Mouse (Mus musculus) liver, embryonic 13.5 days (tissue): ENCODE results near the gene Cacna1c. TPM values are rescaled to one million over a fixed set of nuclear protein-coding genes. Genes with fewer than 3 reads are reported as not detected.
"Not testable (repeated sequence)": the region's sequence is repeated elsewhere in the genome, so short reads cannot be mapped to it uniquely, and the experiment has no call there.

Experiments
- ATAC-seq: fragments of 200-750 bp; cut with Nextera tagmentation; 2 replicates; pipeline ENCODE4 v1.8.0; 2017; ENCODE audit warnings: low read depth, mild to moderate bottlenecking, moderate number of reproducible peaks, moderate library complexity
- DNase-seq: peaks from one replicate; pipeline ENCODE4 v3.0.0; 2022
- H3K27ac ChIP-seq: fragments of 300-500 bp; sonication (generic); 2 replicates; pipeline ENCODE4 v1.5.1; 2015; ENCODE audit warnings: moderate library complexity, mild to moderate bottlenecking, inconsistent platforms
- H3K27me3 ChIP-seq: fragments of 300-500 bp; sonication (generic); 2 replicates; pipeline ENCODE4 v1.6.1; 2015; ENCODE audit warnings: mild to moderate bottlenecking, inconsistent platforms
- H3K36me3 ChIP-seq: fragments of 300-500 bp; sonication (generic); 2 replicates; pipeline ENCODE4 v1.6.1; 2015; ENCODE audit warnings: mild to moderate bottlenecking, inconsistent platforms
- H3K4me1 ChIP-seq: fragments of 300-500 bp; sonication (generic); replicated peaks from 2 replicates; pipeline ENCODE4 v1.6.1; 2015; ENCODE audit warnings: inconsistent platforms
- H3K4me2 ChIP-seq: fragments of 300-500 bp; sonication (generic); 2 replicates; pipeline ENCODE4 v1.6.1; 2015; ENCODE audit warnings: inconsistent platforms, mild to moderate bottlenecking, moderate library complexity
- H3K4me3 ChIP-seq: fragments of 300-500 bp; sonication (generic); replicated peaks from 2 replicates; pipeline ENCODE4 v1.5.1; 2015; ENCODE audit warnings: mild to moderate bottlenecking, inconsistent platforms
- H3K9ac ChIP-seq: fragments of 300-500 bp; sonication (generic); 2 replicates; pipeline ENCODE4 v1.6.1; 2015; ENCODE audit warnings: mild to moderate bottlenecking, inconsistent platforms
- H3K9me3 ChIP-seq: fragments of 300-500 bp; sonication (generic); replicated peaks from 2 replicates; pipeline ENCODE4 v1.6.1; 2016; ENCODE audit warnings: inconsistent platforms
- WGBS: fragments of 180-500 bp; shearing (Covaris S2); methylation state at CpG from one replicate; pipeline ENCODE4 v1.1.7; 2015; ENCODE audit not compliant: insufficient replicate concordance; 5-methylcytosine and 5-hydroxymethylcytosine counted together
- polyA plus RNA-seq: library from polyadenylated mRNA; unstranded; fragments of >200 nt; fragmentation: Nextera tagmentation; extraction: Ambion mirVana; gene quantifications from 2 replicates; pipeline ENCODE4 v1.2.1, GENCODE M21; 2015

Cacna1c gene
- polyA plus RNA-seq, 1 experiment from 2014 or later: 0.25 TPM

- Histone ChIP-seq H3K27ac (no peak overlapping the region), H3K9ac (no peak overlapping the region), H3K27me3 (no peaks in the 10 kb centered on the region), H3K9me3 (no peaks in the 10 kb centered on the region), H3K4me3 (no peak overlapping the region), H3K4me2 (no peak overlapping the region), H3K36me3 (no peaks in the 10 kb centered on the region), H3K4me1 (no peaks in the 10 kb centered on the region)
- ATAC-seq: no peak
- 74% methylated on average over 6 of the region's 6 CpGs for WGBS
- no peak for DNase-seq
Observed at GRCm38 (mm10) chr6:118608906-118609305, 587.3 kb downstream of the Cacna1c start.

GRCm38 (mm10) chr6:118605974-118606373 lies 590.2 kb downstream of the Cacna1c start:
- WGBS: 46% methylated on average over 7 of the region's 7 CpGs

GRCm38 (mm10) chr6:118603825-118604224 lies 592.4 kb downstream of the Cacna1c start:
- DNase-seq (no peak), ATAC-seq (no peak)
- no peaks in the 10 kb centered on the region for H3K4me1 ChIP-seq
- H3K36me3 ChIP-seq: no peaks in the 10 kb centered on the region
- H3K9ac ChIP-seq: no peak overlapping the region
- 83% methylated on average over 7 of the region's 7 CpGs for WGBS
- no peaks in the 10 kb centered on the region for H3K9me3 ChIP-seq
- H3K4me3 ChIP-seq: no peak overlapping the region
- no peak overlapping the region for H3K4me2 ChIP-seq
- no peak overlapping the region for H3K27ac ChIP-seq
- no peaks in the 10 kb centered on the region for H3K27me3 ChIP-seq

More at GRCm38 (mm10) chr6:118605974-118606373, 590.2 kb downstream of the Cacna1c start:
- H3K27ac ChIP-seq: no peak overlapping the region
- no peaks in the 10 kb centered on the region for H3K27me3 ChIP-seq
- ATAC-seq (no peak), DNase-seq (no peak)
- no peak overlapping the region for H3K9ac ChIP-seq
- no peaks in the 10 kb centered on the region for H3K36me3 ChIP-seq
- H3K4me3 ChIP-seq: no peak overlapping the region
- no peaks in the 10 kb centered on the region for H3K4me1 ChIP-seq
- H3K4me2 ChIP-seq: no peak overlapping the region
- H3K9me3 ChIP-seq: no peaks in the 10 kb centered on the region

- H3K27me3 ChIP-seq: peaks cover 49% of the 10 kb centered on the region
Observed at GRCm38 (mm10) chr6:118595681-118596055, 600.5 kb downstream of the Cacna1c start.

GRCm38 (mm10) chr6:118594833-118595680 lies 601.2 kb downstream of the Cacna1c start:
- peaks cover 49% of the 10 kb centered on the region for H3K27me3 ChIP-seq
- no peaks in the 10 kb centered on the region for H3K9me3 ChIP-seq
- H3K36me3 ChIP-seq: no peaks in the 10 kb centered on the region
- ATAC-seq (no peak), DNase-seq (no peak)
- H3K27ac ChIP-seq: no peak overlapping the region
- WGBS: 62% methylated on average over 10 of the region's 10 CpGs
- H3K4me1 ChIP-seq: peaks cover 11% of the 10 kb centered on the region
- H3K4me2 ChIP-seq: no peak overlapping the region
- H3K9ac ChIP-seq: no peak overlapping the region
- no peak overlapping the region for H3K4me3 ChIP-seq

More at GRCm38 (mm10) chr6:118595681-118596055, 600.5 kb downstream of the Cacna1c start:
- Histone ChIP-seq H3K4me1 (peaks cover 11% of the 10 kb centered on the region), H3K9ac (no peak overlapping the region), H3K27ac (no peak overlapping the region), H3K9me3 (no peaks in the 10 kb centered on the region), H3K4me2 (no peak overlapping the region), H3K4me3 (no peak overlapping the region), H3K36me3 (no peaks in the 10 kb centered on the region)
- DNase-seq (no peak), ATAC-seq (no peak)
- 67% methylated on average over 9 of the region's 9 CpGs for WGBS

- ATAC-seq: 0 out of 2 replicates have a peak, but pooled peaks have one; percentile 4
- Histone ChIP-seq H3K27me3 (peaks cover 49% of the 10 kb centered on the region), H3K4me3 (peak overlapping the region; percentile 50), H3K36me3 (no peaks in the 10 kb centered on the region), H3K9ac (no peak overlapping the region), H3K27ac (no peak overlapping the region), H3K4me1 (peaks cover 11% of the 10 kb centered on the region), H3K4me2 (peak overlapping the region; percentile 71), H3K9me3 (no peaks in the 10 kb centered on the region)
- no peak for DNase-seq
- 30% methylated on average over 10 of the region's 10 CpGs for WGBS
Observed at GRCm38 (mm10) chr6:118594070-118594469, 602.1 kb downstream of the Cacna1c start.

- no peak overlapping the region for H3K27ac ChIP-seq
- ATAC-seq: peak; percentile 67; the same call in 1 of the 2 replicates
- H3K4me3 ChIP-seq: peak overlapping the region; percentile 50
- peaks cover 49% of the 10 kb centered on the region for H3K27me3 ChIP-seq
- WGBS: 1% methylated on average over 34 of the region's 34 CpGs
- peak overlapping the region; percentile 71 for H3K4me2 ChIP-seq
- no peaks in the 10 kb centered on the region for H3K9me3 ChIP-seq
- DNase-seq: no peak
- H3K36me3 ChIP-seq: no peaks in the 10 kb centered on the region
- peak overlapping the region; percentile 31; the same call in 1 of the 2 replicates for H3K9ac ChIP-seq
- peaks cover 11% of the 10 kb centered on the region for H3K4me1 ChIP-seq
Observed at GRCm38 (mm10) chr6:118593377-118594061, 602.7 kb downstream of the Cacna1c start.

- Histone ChIP-seq H3K9me3 (no peaks in the 10 kb centered on the region), H3K27me3 (peaks cover 49% of the 10 kb centered on the region), H3K9ac (peak overlapping the region; percentile 31; the same call in 1 of the 2 replicates), H3K4me3 (peak overlapping the region; percentile 50), H3K4me2 (peak overlapping the region; percentile 71), H3K4me1 (peaks cover 11% of the 10 kb centered on the region), H3K27ac (no peak overlapping the region), H3K36me3 (no peaks in the 10 kb centered on the region)
- no peak for ATAC-seq
- 28% methylated on average over 21 of the region's 21 CpGs for WGBS
- DNase-seq: no peak
Observed at GRCm38 (mm10) chr6:118592662-118593376, 603.4 kb downstream of the Cacna1c start.

GRCm38 (mm10) chr6:118578741-118579140 lies 617.5 kb downstream of the Cacna1c start:
- ATAC-seq, DNase-seq, H3K4me2 ChIP-seq, H3K27me3 ChIP-seq, H3K27ac ChIP-seq, H3K9ac ChIP-seq, H3K4me1 ChIP-seq, H3K9me3 ChIP-seq, H3K4me3 ChIP-seq, H3K36me3 ChIP-seq: not testable (repeated sequence)
- 61% methylated on average over 4 of the region's 4 CpGs for WGBS

GRCm38 (mm10) chr6:118574351-118574750 lies 621.9 kb downstream of the Cacna1c start:
- Histone ChIP-seq H3K9me3 (0 out of 2 replicates have a peak, but pooled peaks cover 5% of the 10 kb centered on the region), H3K27me3 (no peaks in the 10 kb centered on the region), H3K36me3 (no peaks in the 10 kb centered on the region), H3K27ac (no peak overlapping the region), H3K4me2 (no peak overlapping the region), H3K4me3 (no peak overlapping the region), H3K4me1 (no peaks in the 10 kb centered on the region), H3K9ac (no peak overlapping the region)
- ATAC-seq (no peak), DNase-seq (no peak)
- 76% methylated on average over 6 of the region's 6 CpGs for WGBS

- Histone ChIP-seq H3K27ac (no peak overlapping the region), H3K4me3 (no peak overlapping the region), H3K4me1 (peaks cover 12% of the 10 kb centered on the region), H3K9me3 (no peaks in the 10 kb centered on the region), H3K36me3 (no peaks in the 10 kb centered on the region), H3K27me3 (no peaks in the 10 kb centered on the region), H3K4me2 (no peak overlapping the region), H3K9ac (no peak overlapping the region)
- WGBS: 70% methylated on average over 3 of the region's 3 CpGs
- no peak for ATAC-seq
- no peak for DNase-seq
Observed at GRCm38 (mm10) chr6:118567816-118568215, 628.4 kb downstream of the Cacna1c start.
